Mouse (Mus musculus): Measurements from ENCODE around the gene Erbb2. TPM values are rescaled to one million over a fixed set of nuclear protein-coding genes. Genes with fewer than 3 reads are reported as not detected.

The Erbb2 gene
- total RNA-seq, 1 experiment = 13.2 TPM

DNA sequence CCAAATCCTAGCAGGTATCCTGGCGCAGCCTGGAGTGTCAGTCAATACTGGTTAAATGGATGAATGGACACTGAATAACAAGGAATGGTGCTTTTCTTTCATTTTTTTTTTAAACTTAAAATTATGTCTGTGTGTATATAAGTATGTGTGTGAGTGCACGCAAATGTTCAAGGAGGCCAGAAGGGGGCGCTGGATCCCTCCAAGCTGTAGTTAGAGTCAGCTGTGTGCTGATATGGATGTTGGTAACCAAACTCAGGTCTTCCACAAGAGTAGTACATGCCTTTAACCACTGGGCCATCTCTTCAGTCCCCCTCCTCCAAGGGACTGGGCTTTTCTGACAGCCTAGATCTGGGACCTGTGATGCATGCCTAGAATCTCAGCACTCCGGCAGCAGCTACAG is 43.2 kb downstream of the Erbb2 start:
- no peak for DNase-seq (ENCODE audit: low read depth, low spot score)
- Histone ChIP-seq H3K27ac (ENCODE audit: insufficient read depth, low read depth, low read length, poor library complexity, severe bottlenecking) (no peak overlapping the region), H3K4me1 (ENCODE audit: control insufficient read depth in 2 of 2, insufficient read depth in 2 of 2, low read length in 2 of 2, poor library complexity in 1 of 2) (peaks cover 3 to 20% of the 10 kb centered on the region in 2 experiments; a peak in 3 of 4 replicates), H3K9me3 (ENCODE audit: control insufficient read depth, insufficient read depth, low read depth, low read length) (no peaks in the 10 kb centered on the region), H3K4me3 (ENCODE audit: insufficient read depth in 1 of 2, low read depth in 1 of 2, low read length in 2 of 2, poor library complexity in 1 of 2, severe bottlenecking in 1 of 2) (no peak overlapping the region), H3K36me3 (ENCODE audit: control insufficient read depth, insufficient read depth, low read length, poor library complexity, severe bottlenecking) (peaks cover 52% of the 10 kb centered on the region), H3K9ac (ENCODE audit: insufficient read depth, low read depth, low read length, poor library complexity, severe bottlenecking) (no peak overlapping the region)
- no peak for TF ChIP-seq ZC3H11A (IDR thresholded peaks at IDR 0.05; ENCODE audit: borderline replicate concordance, low read depth, low read length)
- TF ChIP-seq CHD2 (IDR thresholded peaks at IDR 0.05; ENCODE audit: low read depth, low read length) = no peak
- TF ChIP-seq ZNF384 (IDR thresholded peaks at IDR 0.05; ENCODE audit: low read depth, low read length) = 0 out of 2 replicates have a peak, but pooled peaks have one; percentile 14
- no peak for TF ChIP-seq HCFC1 (IDR thresholded peaks at IDR 0.05; ENCODE audit: borderline replicate concordance, insufficient read depth, low read length)
- in situ Hi-C loops (cut with MboI; ENCODE audit: low sequenced_read_pairs in 2 of 2, unreplicated experiment in 2 of 2) = no loop called here

DNA sequence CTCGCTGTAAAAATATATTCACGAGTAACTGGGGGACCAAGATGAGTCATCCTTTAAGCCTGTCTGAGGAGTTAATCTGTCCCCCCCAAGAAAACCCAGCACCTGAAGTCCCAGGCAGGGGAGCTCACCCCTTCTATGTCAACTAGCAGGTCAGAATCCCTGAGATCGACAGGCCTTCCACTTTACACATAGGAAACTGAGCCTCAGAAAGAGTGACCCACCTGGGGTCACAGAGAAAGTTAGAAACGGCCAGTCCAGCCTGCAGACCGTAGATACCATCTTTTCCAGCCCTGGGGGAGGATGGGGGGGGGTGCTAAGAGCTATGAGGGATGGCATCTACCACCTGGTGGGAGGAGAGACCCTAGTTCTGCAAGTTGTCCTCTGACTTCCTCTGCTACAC is 44.3 kb downstream of the Erbb2 start:
- no peaks in the 10 kb centered on the region for H3K9me3 ChIP-seq (ENCODE audit: control insufficient read depth, insufficient read depth, low read depth, low read length)
- in situ Hi-C loops (cut with MboI; ENCODE audit: low sequenced_read_pairs in 2 of 2, unreplicated experiment in 2 of 2) = no loop called here
- peaks cover 3 to 18% of the 10 kb centered on the region in 2 experiments; a peak in 3 of 4 replicates for H3K4me1 ChIP-seq (ENCODE audit: control insufficient read depth in 2 of 2, insufficient read depth in 2 of 2, low read length in 2 of 2, poor library complexity in 1 of 2)
- H3K4me3 ChIP-seq (ENCODE audit: insufficient read depth in 1 of 2, low read depth in 1 of 2, low read length in 2 of 2, poor library complexity in 1 of 2, severe bottlenecking in 1 of 2) = no peak overlapping the region
- DNase-seq (ENCODE audit: low read depth, low spot score) = no peak
- H3K27ac ChIP-seq (ENCODE audit: insufficient read depth, low read depth, low read length, poor library complexity, severe bottlenecking) = no peak overlapping the region
- peaks cover 42% of the 10 kb centered on the region for H3K36me3 ChIP-seq (ENCODE audit: control insufficient read depth, insufficient read depth, low read length, poor library complexity, severe bottlenecking)
- TF ChIP-seq ZNF384 (IDR thresholded peaks at IDR 0.05; ENCODE audit: low read depth, low read length) (no peak), HCFC1 (IDR thresholded peaks at IDR 0.05; ENCODE audit: borderline replicate concordance, insufficient read depth, low read length) (no peak), CHD2 (IDR thresholded peaks at IDR 0.05; ENCODE audit: low read depth, low read length) (no peak), ZC3H11A (IDR thresholded peaks at IDR 0.05; ENCODE audit: borderline replicate concordance, low read depth, low read length) (no peak), MAFK (IDR thresholded peaks at IDR 0.05; ENCODE audit: insufficient read depth, low read depth, low read length) (no peak)
- no peak overlapping the region for H3K9ac ChIP-seq (ENCODE audit: insufficient read depth, low read depth, low read length, poor library complexity, severe bottlenecking)

DNA sequence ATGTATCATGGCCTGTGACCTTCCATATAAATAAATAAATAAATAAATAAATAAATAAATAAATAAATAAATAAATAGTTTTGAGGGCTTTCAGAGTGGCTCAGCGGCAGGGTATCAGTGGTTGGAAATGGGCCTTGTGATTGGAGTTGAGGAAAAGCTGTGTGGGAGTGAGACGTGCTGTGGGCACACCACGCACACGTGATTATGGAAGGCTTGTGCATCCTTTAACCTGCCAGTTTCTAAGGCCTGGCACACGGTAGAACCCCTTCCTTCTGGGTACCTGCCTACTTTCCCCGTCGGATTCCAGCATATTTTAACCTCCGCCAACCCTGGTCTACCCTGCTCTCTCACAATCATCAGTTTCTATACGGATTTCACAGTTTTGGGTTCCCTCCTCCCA is 44.7 kb downstream of the Erbb2 start:
- peak overlapping the region; percentile 72 for H3K9ac ChIP-seq (ENCODE audit: insufficient read depth, low read depth, low read length, poor library complexity, severe bottlenecking)
- H3K4me1 ChIP-seq (ENCODE audit: control insufficient read depth in 2 of 2, insufficient read depth in 2 of 2, low read length in 2 of 2, poor library complexity in 1 of 2) = peaks cover 3 to 22% of the 10 kb centered on the region in 2 experiments; a peak in 3 of 4 replicates
- no peaks in the 10 kb centered on the region for H3K9me3 ChIP-seq (ENCODE audit: control insufficient read depth, insufficient read depth, low read depth, low read length)
- in situ Hi-C loops (cut with MboI; ENCODE audit: low sequenced_read_pairs in 2 of 2, unreplicated experiment in 2 of 2) = no loop called here
- TF ChIP-seq ZNF384 (IDR thresholded peaks at IDR 0.05; ENCODE audit: low read depth, low read length) (no peak), CHD2 (IDR thresholded peaks at IDR 0.05; ENCODE audit: low read depth, low read length) (no peak), MAFK (IDR thresholded peaks at IDR 0.05; ENCODE audit: insufficient read depth, low read depth, low read length) (no peak), HCFC1 (IDR thresholded peaks at IDR 0.05; ENCODE audit: borderline replicate concordance, insufficient read depth, low read length) (no peak), ZC3H11A (IDR thresholded peaks at IDR 0.05; ENCODE audit: borderline replicate concordance, low read depth, low read length) (no peak)
- DNase-seq (ENCODE audit: low read depth, low spot score) = no peak
- peak overlapping the region; percentile 62 to 77 for H3K4me3 ChIP-seq (ENCODE audit: insufficient read depth in 1 of 2, low read depth in 1 of 2, low read length in 2 of 2, poor library complexity in 1 of 2, severe bottlenecking in 1 of 2)
- peaks cover 38% of the 10 kb centered on the region for H3K36me3 ChIP-seq (ENCODE audit: control insufficient read depth, insufficient read depth, low read length, poor library complexity, severe bottlenecking)
- H3K27ac ChIP-seq (ENCODE audit: insufficient read depth, low read depth, low read length, poor library complexity, severe bottlenecking) = no peak overlapping the region

- TF ChIP-seq ZNF384 (IDR thresholded peaks at IDR 0.05; ENCODE audit: low read depth, low read length) (peak; percentile 60; the same call in 1 of the 2 replicates), HCFC1 (IDR thresholded peaks at IDR 0.05; ENCODE audit: borderline replicate concordance, insufficient read depth, low read length) (no peak), CHD2 (IDR thresholded peaks at IDR 0.05; ENCODE audit: low read depth, low read length) (no peak), MAFK (IDR thresholded peaks at IDR 0.05; ENCODE audit: insufficient read depth, low read depth, low read length) (0 out of 2 replicates have a peak, but pooled peaks have one; percentile 2), ZC3H11A (IDR thresholded peaks at IDR 0.05; ENCODE audit: borderline replicate concordance, low read depth, low read length) (peak; percentile 28; the same call in 1 of the 2 replicates)
These were observed 45.3 kb downstream of the Erbb2 start for GRCm38 (mm10) chr11:98457367-98458120.

More at GRCm38 (mm10) chr11:98457367-98458120, 45.3 kb downstream of the Erbb2 start:
- H3K4me1 ChIP-seq (ENCODE audit: control insufficient read depth in 2 of 2, insufficient read depth in 2 of 2, low read length in 2 of 2, poor library complexity in 1 of 2) = peaks cover 3 to 24% of the 10 kb centered on the region in 2 experiments; a peak in 3 of 4 replicates
- peak; percentile 89 for DNase-seq (ENCODE audit: low read depth, low spot score)
- peak overlapping the region; percentile 29 for H3K27ac ChIP-seq (ENCODE audit: insufficient read depth, low read depth, low read length, poor library complexity, severe bottlenecking)
- H3K9me3 ChIP-seq (ENCODE audit: control insufficient read depth, insufficient read depth, low read depth, low read length) = no peaks in the 10 kb centered on the region
- H3K36me3 ChIP-seq (ENCODE audit: control insufficient read depth, insufficient read depth, low read length, poor library complexity, severe bottlenecking) = peaks cover 32% of the 10 kb centered on the region
- in situ Hi-C loops (cut with MboI; ENCODE audit: low sequenced_read_pairs in 2 of 2, unreplicated experiment in 2 of 2) = no loop called here
- peak overlapping the region; percentile 72 for H3K9ac ChIP-seq (ENCODE audit: insufficient read depth, low read depth, low read length, poor library complexity, severe bottlenecking)
- peak overlapping the region; percentile 62 to 77 for H3K4me3 ChIP-seq (ENCODE audit: insufficient read depth in 1 of 2, low read depth in 1 of 2, low read length in 2 of 2, poor library complexity in 1 of 2, severe bottlenecking in 1 of 2)
